Mouse (Mus musculus) liver, embryonic 13.5 days (tissue): ENCODE results near the gene Vmn1r165. TPM values are rescaled to one million over a fixed set of nuclear protein-coding genes. Genes with fewer than 3 reads are reported as not detected.
"Not testable (repeated sequence)": the region's sequence is repeated elsewhere in the genome, so short reads cannot be mapped to it uniquely, and the experiment has no call there.

Experiments
- ATAC-seq: fragments of 200-750 bp; cut with Nextera tagmentation; 2 replicates; pipeline ENCODE4 v1.8.0; 2017; ENCODE audit warnings: low read depth, mild to moderate bottlenecking, moderate number of reproducible peaks, moderate library complexity
- DNase-seq: peaks from one replicate; pipeline ENCODE4 v3.0.0; 2022
- H3K27ac ChIP-seq: fragments of 300-500 bp; sonication (generic); 2 replicates; pipeline ENCODE4 v1.5.1; 2015; ENCODE audit warnings: moderate library complexity, mild to moderate bottlenecking, inconsistent platforms
- H3K27me3 ChIP-seq: fragments of 300-500 bp; sonication (generic); 2 replicates; pipeline ENCODE4 v1.6.1; 2015; ENCODE audit warnings: mild to moderate bottlenecking, inconsistent platforms
- H3K36me3 ChIP-seq: fragments of 300-500 bp; sonication (generic); 2 replicates; pipeline ENCODE4 v1.6.1; 2015; ENCODE audit warnings: mild to moderate bottlenecking, inconsistent platforms
- H3K4me1 ChIP-seq: fragments of 300-500 bp; sonication (generic); replicated peaks from 2 replicates; pipeline ENCODE4 v1.6.1; 2015; ENCODE audit warnings: inconsistent platforms
- H3K4me2 ChIP-seq: fragments of 300-500 bp; sonication (generic); 2 replicates; pipeline ENCODE4 v1.6.1; 2015; ENCODE audit warnings: inconsistent platforms, mild to moderate bottlenecking, moderate library complexity
- H3K4me3 ChIP-seq: fragments of 300-500 bp; sonication (generic); replicated peaks from 2 replicates; pipeline ENCODE4 v1.5.1; 2015; ENCODE audit warnings: mild to moderate bottlenecking, inconsistent platforms
- H3K9ac ChIP-seq: fragments of 300-500 bp; sonication (generic); 2 replicates; pipeline ENCODE4 v1.6.1; 2015; ENCODE audit warnings: mild to moderate bottlenecking, inconsistent platforms
- H3K9me3 ChIP-seq: fragments of 300-500 bp; sonication (generic); replicated peaks from 2 replicates; pipeline ENCODE4 v1.6.1; 2016; ENCODE audit warnings: inconsistent platforms
- WGBS: fragments of 180-500 bp; shearing (Covaris S2); methylation state at CpG from one replicate; pipeline ENCODE4 v1.1.7; 2015; ENCODE audit not compliant: insufficient replicate concordance; 5-methylcytosine and 5-hydroxymethylcytosine counted together
- polyA plus RNA-seq: library from polyadenylated mRNA; unstranded; fragments of >200 nt; fragmentation: Nextera tagmentation; extraction: Ambion mirVana; gene quantifications from 2 replicates; pipeline ENCODE4 v1.2.1, GENCODE M21; 2015

The Vmn1r165 gene
- polyA plus RNA-seq = not detected in 2 replicates

DNA sequence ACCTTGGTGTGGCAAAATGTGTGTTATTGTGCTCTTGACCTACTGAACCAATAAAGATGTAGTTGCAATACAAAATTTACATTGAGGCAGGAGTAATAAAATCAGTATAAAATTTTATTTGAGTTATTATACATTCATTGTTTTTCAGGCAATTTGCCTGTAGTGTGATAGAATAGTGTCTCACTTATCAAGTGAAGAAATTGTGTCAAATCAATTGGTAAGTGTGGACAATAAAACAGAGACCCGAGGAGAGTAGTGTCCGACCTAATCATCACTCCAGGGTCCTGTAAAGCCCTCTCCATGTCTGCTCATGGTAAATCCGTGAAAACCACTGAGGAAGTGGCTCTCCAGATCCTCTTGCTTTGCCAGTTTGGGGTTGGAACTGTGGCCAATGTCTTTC lies at the start of gene Vmn1r165:
TSS of gene Vmn1r165 (plus strand) at position 301 of the 400 bp plus-strand sequence.
- not testable (repeated sequence) for ATAC-seq, H3K27me3 ChIP-seq, H3K4me3 ChIP-seq, H3K27ac ChIP-seq, H3K36me3 ChIP-seq, DNase-seq, H3K9ac ChIP-seq, H3K4me1 ChIP-seq, H3K4me2 ChIP-seq, H3K9me3 ChIP-seq
- WGBS = no CpG with 5 or more reads among the region's 3 CpGs

DNA sequence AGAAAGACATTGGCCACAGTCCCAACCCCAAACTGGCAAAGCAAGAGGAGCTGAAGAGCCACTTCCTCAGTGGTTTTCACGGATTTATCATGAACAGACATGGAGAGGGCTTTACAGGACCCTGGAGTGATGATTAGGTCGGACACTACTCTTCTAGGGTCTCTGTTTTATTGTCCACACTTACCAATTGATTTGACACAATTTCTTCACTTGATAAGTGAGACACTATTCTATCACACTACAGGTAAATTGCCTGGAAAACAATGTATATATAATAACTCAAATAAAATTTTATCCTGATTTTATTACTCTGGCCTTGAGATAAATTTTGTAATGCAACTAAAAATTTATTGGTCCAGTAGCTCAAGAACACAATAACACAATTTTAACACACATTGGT lies 34.5 kb downstream of the Vmn1r165 start, which contains the start of gene Vmn1r166:
TSS of gene Vmn1r166 (minus strand) at position 101 of the 400 bp plus-strand sequence.
- not testable (repeated sequence) for H3K9me3 ChIP-seq, ATAC-seq, H3K9ac ChIP-seq, H3K27ac ChIP-seq, DNase-seq, H3K36me3 ChIP-seq, H3K4me3 ChIP-seq, H3K27me3 ChIP-seq, H3K4me1 ChIP-seq, H3K4me2 ChIP-seq
- no CpG with 5 or more reads among the region's 2 CpGs for WGBS

Other genes with a start within 250 kb of the Vmn1r165 start
- gene Gm4214, start 232.7 kb upstream of the Vmn1r165 start, polyA plus RNA-seq = not detected in 2 replicates
- not detected in 2 replicates for gene Gm4216, start 197.4 kb upstream of the Vmn1r165 start, polyA plus RNA-seq
- not detected in 2 replicates for gene Vmn1r163, start 161.8 kb upstream of the Vmn1r165 start, polyA plus RNA-seq
- not detected in 2 replicates for gene Gm8720, start 149.9 kb upstream of the Vmn1r165 start, polyA plus RNA-seq
- gene Gm10662, start 72.9 kb upstream of the Vmn1r165 start, polyA plus RNA-seq = not detected in 2 replicates
- gene Vmn1r166, start 34.4 kb downstream of the Vmn1r165 start, polyA plus RNA-seq = not detected in 2 replicates
- gene Gm6902, start 61.6 kb downstream of the Vmn1r165 start, polyA plus RNA-seq = not detected in 2 replicates
- gene Nlrp4e, start 83.9 kb downstream of the Vmn1r165 start, polyA plus RNA-seq = not detected in 2 replicates
- gene Nlrp5, start 168.6 kb downstream of the Vmn1r165 start, polyA plus RNA-seq = not detected in 2 replicates